Mouse (Mus musculus): ENCODE measurements around the gene Glis1.

Glis1 gene

DNA sequence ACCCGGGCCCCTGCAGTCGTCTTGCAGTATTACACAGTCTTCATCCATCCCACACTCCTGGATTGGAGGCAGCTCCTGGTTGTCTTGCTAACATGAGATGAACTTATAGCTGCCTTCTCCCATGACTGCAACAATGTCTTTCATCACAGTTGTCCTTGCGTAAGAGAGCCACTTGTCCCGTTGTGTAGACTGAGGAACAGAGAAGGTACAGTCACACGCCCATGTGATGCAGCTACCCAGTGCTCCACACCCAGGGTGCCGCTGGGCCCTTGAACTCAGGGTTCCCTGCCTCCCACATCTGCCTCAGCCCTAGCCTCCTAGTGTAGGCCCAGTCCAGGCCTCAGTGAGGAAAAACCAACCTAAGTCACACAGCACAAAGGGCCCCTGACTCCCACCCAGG lies 201.7 kb downstream of the Glis1 start:
- no peak for DNase-seq

DNA sequence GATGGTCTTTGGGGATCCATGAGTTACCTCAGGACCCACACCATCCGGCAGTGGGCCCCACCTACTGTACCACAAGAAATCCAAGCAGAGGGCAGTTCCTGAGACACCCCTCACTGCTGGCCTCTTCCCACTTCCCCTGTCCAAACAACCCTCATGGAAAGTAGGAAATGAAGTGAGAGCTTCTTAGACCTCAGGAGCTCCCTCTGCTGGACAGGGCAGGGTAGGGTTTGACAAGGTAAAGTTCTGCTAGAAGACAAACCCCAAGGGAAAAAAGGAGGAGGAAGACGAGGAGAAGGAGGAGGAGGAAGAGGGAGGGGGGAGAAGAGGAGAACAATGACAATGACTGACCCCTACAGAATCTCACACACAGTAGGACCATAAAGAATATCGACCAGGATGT lies 203.3 kb downstream of the Glis1 start:
- peak; percentile 56 for DNase-seq

DNA sequence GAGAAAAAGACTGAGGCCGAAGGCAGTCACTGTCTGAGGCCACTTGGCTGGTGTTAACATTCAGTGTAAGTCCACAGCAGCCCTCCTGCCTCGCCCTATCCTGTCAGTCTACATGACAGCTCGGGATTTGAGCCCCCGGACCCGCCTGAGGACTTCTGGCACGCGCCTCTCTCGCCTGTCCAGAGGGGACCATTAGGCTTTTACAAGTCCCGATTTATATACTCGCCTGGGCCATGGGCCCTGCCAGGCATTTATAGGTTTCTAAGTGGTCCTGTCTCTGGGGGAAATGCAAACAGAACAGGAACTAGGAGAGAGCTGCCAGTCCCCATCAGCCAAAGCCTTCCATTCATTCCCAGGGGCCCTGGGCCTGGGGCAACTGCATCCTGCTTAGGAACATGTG lies 203.9 kb downstream of the Glis1 start:
- DNase-seq = no peak

DNA sequence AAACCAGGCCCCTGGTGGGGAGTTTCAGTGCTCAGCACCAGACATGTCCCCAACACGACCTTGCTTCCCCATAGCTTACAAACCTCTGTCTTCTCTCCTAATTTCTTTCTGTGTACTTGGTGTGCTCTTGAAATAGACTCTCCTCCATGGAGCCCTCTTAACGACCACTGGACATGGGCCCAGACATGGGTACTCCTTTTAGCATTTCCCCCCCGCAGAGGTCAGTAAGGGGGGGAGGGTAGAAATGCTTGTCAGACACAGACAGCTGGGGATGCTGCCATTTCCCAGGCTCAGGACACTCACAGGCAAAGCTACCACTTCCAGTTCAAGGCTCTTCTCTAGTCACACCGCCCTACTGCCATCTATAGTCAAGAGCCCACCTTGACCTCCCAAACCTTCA lies 207.2 kb downstream of the Glis1 start:
- DNase-seq = no peak

DNA sequence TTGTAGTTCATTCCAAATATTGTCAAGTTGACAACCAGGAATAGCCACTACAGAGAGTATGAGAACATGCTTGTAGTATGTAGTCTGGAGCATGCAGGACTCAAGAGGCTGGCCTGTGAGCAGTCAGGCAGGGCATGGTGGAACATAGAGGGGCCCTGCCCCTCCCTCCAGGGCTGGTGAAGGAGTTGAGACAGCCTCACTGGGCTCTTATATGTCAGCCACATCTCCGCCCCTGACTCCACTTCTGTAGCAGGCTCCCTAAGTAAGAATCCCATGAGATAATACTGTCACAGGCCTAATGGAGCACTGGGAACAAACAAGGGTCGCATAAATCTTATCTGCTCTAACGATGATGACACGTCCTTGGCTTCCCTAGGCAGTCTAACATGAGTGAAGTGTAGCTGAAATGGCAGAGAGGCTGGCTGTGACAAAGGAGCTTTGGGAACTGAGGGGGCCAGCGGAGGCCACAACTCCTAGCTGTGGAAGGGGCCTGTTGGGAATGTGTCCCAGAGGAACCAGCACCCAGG lies 214.6 kb downstream of the Glis1 start:
- DNase-seq = no peak

DNA sequence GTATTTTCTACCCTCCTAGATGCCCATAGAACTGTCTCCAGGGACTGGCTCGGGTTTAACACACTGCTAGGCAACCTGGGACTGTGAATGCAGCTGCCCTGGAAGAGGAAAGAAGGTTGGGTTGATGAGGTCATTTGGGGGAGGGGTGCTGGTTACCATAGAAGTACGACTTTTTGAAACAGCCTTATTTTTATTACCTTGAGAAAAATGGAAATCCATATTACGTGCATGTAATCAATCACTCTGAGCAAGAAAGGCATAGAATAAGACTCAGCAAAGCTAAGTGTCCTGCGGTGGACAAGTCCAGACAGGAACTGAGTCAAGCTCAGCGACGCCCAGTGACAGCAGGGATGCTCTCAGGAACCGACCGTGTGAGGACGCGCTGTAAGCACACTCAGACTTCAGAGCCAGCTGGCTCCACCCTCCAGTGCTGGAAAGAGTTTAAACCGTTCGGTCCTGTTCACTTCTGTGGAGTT lies 216.7 kb downstream of the Glis1 start:
- peak; percentile 42 for DNase-seq

DNA sequence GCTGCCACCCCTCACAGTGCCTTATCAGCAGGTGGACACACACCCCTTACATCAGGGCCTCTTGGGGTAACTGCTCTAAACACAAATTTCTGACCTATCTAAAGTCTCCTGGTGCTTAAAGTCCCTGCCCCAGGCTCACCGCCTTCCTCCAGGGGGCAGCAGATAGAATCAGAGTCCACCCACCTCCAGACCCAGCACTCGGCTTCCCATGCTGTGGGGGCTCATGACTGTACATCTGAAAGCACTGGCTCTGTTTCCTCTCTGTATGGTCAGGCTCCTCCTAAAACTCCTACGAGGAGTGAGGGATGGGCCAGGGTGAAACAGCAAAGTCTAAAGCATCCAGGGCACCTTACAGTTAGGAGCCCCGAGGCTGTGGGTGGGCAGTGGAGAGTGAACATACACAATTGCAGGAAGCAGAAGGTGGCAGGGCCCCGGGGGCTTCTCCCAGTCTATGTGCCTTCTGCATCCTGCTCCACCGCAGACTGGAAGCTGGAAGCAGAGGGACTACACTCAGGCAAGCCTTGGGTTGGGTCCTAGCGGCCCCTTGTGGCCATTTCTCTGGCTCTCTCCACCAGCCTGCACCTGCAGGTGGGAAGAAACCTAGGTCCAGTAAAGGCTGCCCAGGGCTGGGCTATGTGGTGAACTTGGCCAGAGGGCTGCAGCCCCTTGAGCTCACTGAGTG lies 218.3 kb downstream of the Glis1 start:
- peak; percentile 89 for DNase-seq

DNA sequence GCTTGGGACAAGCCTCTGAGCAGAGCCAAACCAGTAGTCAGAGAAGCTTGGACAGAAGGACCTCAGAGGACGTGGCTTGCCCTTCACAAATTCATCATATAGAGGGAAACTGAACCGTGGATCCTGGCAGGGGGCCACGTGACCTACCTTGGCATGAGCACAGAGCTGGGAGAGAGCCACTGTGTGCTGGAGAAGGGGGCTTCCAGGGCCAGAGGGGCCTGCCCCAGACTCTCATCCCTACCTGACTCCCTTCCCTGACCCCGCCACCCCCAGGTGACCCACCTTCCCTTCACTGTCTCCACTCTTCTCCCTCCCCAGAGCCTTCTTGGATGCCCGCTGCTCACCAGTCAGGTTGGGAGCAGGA lies 218.9 kb downstream of the Glis1 start:
- DNase-seq = no peak

DNA sequence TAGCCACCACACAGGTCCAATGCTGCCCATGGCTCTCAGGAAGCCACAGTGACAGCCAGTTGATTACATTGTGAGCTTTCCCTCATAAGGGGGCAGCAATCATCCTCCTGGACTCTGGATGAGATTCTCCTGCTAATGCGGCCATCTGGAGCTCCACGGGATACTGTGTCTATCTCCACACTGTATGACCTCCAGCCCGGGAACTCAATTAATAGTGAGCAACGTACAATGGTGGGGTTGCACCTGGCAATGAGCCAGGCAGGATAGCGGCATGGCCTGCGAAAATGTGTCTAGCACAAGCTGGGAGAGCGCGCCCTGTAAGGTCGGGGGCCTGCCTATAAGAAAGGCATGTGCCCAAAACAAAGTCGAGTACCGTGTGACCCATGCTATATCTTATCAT lies 226.3 kb downstream of the Glis1 start:
- peak; percentile 67 for DNase-seq

DNA sequence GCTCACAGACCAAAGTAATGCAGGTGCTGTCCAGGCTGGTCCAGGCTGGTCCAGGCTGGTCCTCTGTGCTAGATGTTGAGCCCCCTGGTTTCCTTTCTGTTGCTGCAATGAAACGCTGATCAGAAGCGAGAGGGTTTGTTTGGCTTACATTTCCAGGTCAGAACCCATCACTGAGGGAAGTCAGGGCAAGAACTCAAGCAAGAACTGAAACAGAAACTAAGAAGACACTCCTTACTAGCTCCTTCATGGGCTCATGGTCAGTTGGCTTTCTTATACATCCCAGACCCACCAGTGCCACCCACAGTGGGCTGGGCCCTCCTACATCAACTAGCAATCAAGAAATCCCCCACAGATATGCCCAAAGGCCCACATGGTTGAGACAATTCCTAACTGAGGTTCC lies 234.1 kb downstream of the Glis1 start:
- no peak for DNase-seq

DNA sequence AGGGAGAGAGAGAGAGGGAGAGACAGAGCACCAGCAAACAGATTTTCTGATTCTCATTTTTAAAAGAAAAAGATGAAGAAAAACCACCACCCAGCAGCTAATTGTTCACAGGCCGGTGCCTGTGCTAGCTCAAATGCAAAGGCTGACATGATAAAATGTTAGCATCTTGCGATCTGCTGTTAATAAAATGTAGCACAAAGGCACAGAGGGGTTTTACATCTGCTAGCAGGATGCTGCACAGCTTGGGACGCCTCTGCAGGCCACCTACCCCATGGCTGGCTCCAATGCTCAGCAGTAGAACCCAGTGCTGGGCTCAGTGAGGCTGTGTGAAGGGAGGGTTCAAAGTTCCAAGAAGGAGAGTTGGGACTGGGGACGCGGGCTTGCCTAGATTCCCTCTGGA lies 236.3 kb downstream of the Glis1 start:
- no peak for DNase-seq

DNA sequence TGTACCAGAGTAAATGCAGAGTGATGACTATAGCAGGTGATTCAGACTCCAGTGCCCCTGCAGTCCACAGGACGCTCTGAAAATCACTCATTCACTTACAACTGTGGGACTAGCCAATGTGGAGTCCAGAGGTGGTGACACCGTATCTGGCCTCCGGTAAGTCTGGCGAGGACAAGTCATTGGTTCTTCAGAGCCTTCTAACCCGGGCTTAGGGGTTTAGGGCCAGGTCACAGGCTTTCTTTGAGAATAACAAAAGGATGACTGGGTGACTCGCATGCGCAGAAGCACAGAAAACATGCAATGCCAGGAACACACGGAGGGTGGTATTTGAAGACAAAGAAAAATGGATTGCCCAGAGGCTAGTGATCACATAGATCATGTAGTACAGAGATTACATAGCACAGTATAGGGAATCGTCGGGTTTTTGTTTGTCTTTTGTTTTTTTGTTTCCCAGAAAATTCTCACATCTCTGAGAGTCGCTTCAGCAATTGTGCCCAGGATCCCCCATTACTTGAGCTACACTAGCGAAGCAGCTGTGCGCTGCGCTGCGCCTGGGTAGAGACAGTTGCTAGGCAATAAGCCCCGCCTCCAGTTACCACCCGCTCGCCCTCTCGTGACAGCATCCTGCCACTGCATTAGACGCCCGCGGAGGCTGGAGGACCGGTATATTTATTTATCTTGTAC lies 239.4 kb downstream of the Glis1 start:
- DNase-seq = peak; percentile 94

DNA sequence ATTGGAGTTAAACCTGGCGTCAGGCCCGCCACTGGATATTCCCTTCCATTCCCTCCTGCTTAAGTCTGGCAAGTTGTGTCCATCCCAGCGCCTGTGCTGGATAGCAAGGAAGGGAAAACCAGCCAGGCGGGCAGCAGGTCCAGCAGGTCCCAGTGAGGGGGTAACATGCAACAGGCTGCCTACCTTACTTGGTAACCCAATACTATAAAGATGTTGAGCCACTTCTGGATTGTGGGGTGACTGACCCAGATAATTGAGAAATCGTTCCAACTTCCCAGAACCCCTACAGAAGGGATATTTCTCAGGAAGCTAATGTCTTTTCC lies 239.9 kb downstream of the Glis1 start:
- DNase-seq = no peak

DNA sequence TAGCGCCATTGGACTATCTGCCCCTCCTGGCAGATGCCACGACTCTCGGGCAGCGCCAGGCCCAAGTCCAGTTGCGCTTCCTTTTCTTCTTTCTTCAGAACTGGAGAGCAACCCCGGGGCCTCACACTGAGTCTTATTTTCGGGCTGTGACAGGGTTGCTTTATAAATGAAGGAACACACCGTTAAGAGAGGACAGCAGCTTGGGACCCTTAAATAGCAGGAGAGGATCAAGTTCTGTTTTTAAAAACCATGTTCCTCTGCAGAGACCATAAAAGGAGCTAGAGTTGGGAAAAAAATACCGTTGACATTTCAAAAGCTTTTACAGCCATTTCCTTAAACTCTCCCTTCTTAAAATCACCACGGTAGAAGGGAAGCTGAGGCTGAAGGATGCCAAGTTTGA lies 241.3 kb downstream of the Glis1 start:
- no peak for DNase-seq

DNA sequence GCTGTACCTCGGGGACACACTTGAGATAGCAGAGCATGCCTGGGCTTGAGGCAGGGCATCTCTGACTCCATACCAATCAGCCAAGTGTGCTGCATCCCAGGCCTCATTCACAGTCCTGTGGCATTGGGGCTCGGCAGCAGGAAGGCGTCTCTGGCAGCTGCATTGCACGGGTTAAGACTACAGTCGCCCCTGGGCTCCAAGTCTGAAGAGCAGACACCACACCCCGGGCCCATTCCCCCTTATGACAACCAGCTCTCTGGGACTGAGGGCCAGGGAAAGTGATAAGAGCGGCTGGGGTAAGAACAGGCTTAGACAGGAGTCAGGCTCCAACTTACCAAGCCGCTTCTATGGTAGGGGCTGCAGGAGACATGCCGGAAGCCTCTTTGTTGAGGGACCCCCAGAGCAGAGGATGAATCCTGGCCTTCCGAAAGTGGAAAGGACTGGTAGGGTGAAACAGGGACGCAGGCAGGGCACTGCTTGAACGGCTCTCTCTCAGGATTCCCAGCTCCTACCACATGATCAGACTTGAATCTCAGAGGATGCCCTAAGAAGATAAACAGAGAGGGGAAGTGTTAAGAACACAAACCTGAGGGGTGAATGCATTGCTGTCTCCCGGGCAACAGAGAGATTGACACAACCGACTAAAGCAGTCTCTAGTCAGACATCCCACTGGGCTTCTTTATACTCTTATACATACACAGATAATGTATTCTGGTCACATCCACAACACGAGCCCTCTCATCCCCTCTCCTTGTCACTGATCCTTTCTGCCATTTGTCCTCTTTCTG lies 246.1 kb downstream of the Glis1 start:
- DNase-seq = peak; percentile 40

DNA sequence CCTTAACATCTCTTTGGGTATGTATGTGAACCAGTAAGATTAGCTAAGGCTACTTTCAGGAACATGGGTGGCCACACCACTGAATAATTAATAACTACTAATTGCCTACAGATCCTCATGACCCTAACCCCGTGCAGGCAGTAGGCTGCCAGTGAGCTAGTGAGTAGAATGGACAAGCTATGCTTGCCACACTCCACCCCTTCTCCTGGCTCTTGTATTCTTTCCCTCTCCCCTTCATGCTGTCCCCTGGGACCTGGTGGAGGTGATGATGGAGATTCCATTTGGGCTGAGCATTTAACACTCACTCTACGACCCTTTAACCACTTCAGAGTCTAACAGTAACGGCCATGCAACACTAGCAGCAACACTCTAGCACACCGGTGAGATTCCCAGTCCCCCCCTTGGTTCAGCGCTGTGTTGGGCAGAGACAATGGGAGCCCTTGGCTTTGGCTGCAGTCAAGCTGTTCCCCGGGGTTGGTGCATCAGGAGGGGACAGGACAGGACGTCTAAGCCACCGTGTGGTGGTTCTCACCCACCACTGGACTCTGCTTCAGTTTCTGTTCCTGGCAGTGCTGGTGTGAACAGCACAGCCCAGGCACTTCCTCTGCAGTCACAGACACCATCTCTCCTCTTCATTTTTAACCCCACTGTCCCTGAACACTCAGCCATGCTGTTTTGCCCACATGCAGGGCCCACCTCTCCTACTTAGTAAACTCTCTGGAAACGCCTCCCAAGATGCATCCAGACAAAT lies 246.9 kb downstream of the Glis1 start:
- DNase-seq = peak; percentile 37

DNA sequence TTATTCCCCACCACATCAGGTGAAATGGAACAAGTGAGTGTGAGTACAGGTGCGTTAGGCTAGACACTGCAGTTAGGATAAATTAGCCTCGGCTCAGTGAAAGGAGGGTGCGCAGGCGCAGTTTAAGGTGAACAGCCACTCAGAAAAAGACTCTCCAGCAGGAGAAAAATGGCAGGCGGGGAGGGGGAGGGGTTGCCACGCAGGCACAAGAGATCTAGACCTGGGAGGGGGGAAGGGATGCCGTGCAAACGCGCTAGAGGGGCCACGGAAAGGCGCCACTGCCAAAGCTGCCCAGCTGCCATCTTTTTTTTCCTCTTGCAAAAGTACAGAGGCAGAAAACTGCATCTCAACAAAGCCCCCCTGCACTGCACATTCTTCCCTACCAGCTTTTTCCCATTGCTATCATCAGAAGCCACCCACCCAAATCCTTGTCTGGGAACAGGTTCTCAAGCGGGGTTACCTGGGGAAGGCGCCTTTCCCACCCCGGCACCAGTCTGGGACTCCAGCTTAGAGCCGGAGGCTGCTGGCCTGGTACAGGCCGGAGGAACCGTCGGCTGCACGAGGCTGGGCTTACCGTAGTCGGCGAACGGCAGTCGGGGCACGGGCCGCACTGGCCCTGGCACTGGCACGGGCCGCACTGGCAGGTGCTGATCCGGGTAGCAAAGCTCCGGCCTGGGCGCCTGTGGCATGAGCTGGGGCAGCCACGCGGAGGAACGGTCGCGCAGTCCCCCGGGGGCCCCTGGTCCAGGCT lies 248.8 kb downstream of the Glis1 start:
- no peak for DNase-seq

DNA sequence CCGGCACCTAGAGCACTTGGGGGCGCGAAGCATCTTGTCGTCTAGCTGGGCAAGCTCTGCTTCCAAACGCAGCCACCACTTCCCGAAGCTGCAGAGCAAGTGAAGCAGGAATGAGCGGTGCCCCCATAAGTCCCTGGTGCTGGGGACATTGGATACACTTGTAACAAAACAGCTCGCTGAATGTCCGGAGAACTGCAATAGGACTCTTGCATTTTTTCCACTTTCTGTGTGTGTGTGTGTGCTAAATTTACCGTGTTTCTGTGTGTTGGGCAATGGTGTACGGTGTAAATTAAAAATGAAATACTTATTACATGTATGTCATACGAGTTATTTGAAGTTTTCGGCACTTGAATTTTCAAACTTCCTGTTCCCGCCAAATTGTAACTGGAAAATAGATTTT lies 249.7 kb downstream of the Glis1 start, which contains the start of gene Dmrtb1:
Dmrtb1 (minus strand) TSS at position 101 of the 400 bp plus-strand sequence.
- no peak for DNase-seq
